Mouse (Mus musculus): ENCODE measurements around the gene Reg2.
"Not testable (repeated sequence)": the region's sequence is repeated elsewhere in the genome, so short reads cannot be mapped to it uniquely, and the experiment has no call there.

Reg2 gene

DNA sequence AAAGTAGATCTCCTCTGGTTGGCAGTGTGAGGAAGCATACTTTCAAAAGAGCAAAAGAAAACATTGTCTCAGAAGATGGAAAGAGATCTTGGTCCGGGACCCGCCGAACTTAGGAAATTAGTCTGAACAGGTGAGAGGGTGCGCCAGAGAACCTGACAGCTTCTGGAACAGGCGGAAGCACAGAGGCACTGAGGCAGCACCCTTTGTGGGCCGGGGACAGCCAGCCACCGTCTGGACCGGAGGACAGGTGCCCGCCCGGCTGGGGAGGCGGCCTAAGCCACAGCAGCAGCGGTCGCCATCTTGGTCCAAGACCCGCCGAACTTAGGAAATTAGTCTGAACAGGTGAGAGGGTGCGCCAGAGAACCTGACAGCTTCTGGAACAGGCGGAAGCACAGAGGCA lies at the start of gene Reg2:
Gene Reg2, plus strand, starts transcription at position 301 of the 400 bp plus-strand sequence.
- not testable (repeated sequence) for DNase-seq

DNA sequence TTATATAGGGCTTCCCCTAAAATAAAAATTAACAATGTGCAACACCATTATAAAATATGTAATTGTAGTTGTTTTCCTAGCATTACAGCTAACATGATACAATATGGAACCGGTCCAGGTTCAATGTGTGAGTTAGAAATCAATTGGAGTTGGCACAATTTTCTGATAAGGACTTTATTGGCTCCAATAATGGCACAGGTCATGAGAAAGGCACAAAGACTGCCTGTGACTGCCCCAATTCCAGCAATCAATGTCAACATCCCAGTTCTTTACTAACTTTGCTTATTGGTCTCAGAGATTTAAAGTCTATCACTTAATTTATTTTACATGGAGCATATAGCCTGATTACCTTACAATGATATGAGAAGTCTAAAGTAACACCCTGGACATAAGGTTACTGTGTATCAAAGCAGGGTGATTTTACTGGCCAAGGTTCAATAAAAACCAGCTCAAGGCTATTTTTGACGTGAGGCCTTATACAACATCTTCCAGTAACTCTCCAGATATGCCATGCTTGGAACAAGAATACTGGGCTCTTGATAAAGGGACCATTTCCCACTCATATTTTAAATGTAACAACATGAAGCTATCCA lies 33.4 kb upstream of the Reg2 start:
- no peak for DNase-seq

DNA sequence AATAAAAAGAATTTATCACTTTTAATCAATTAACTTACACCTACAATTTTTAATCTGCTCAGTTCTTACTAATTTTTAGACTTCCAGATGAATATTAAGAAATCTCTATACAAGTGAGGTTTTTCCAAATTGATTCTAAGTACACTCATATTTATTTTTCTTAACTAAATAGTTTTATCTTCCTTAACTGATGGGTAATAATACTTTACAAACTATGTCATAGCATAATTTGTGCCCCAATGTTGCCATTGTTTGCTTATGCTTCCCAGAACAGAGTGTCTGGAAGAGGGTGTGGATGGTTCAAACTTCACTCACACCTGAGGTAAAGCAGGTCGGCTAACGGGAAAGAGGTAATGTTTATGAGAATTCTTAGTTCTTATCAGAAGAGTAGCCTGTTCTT lies 25.1 kb upstream of the Reg2 start, which contains the start of gene Reg3b:
Gene Reg3b, plus strand, starts transcription at position 301 of the 400 bp plus-strand sequence.
- no peak for DNase-seq

DNA sequence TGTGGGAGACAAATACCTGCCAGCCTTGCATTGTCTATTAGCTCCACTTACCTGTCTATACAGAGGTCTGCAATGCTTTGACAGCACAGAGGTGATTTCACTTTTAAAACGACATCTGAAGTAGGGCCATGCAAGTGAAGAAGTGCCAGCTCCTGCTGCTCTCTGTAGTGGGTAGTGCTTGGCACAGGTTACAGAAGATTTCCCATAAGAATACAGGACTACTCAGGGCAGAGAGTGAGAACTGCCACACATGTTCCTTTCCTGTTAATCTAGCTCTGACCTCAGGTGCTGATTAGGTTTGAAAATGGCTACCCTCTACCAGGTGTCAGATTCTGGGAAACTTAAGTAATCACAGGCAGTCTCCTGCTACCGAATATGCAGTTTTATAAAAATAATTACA lies 16.7 kb upstream of the Reg2 start, which contains the start of gene Reg3d:
Gene Reg3d, minus strand, starts transcription at position 101 of the 400 bp plus-strand sequence.
- no peak for DNase-seq

DNA sequence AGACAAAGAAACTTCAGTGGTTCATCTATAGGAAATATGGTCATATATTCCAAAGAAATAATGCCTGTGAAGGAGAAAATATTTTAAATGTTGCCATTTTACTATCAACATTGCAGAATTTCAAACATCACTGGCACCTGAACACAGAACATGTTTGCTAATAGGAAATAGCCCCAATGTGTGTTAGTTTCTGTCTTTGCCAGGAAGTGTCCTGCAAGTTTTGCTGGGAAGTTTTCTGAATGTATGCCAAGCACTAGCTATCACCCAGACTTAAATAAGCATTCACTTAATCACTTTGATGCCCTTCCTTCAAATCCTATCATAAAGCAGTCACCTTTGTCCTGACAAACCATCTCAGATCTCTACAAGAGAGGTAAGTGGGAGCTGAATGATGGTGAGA lies 15.0 kb upstream of the Reg2 start, which contains the start of gene Reg3a:
Gene Reg3a, plus strand, starts transcription at position 301 of the 400 bp plus-strand sequence.
- no peak for DNase-seq

DNA sequence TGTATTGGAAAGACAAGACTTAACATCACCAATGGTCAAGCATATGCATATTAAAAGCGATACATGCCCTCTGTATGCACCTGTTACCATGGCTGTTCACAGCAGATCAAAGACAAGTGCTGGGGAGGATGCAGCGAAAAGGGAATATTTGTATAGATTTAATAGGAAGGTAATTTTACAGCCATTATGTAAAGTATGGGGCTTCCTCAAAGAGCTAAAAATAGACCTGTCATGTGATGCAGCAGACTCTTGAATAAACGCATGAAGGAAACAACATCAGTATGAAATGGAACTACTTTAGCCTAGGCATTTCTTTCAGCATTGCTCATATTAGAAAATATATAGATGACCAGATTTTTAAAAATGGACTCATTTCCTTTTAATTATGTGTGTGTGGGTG lies 9.8 kb upstream of the Reg2 start:
- DNase-seq, result no peak

DNA sequence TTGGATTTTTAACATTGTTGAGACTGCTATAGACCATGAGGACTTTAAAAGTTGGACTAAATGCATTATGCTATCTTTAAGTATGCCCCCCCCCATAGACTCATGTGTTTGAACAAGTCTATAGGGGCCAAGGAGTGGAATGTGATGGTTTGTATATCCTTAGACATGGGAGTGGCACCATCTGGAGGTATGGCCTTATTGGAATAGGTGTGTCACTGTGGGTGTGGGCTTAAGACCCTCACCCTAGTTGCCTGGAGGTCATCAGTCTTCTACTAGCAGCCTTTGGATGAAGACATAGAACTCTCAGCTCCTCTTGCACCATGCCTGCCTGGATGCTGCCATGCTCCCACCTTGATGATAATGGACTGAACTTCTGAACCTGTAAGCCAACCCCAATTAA lies 27.0 kb downstream of the Reg2 start, which contains the start of gene Reg1:
Gene Reg1, plus strand, starts transcription at position 301 of the 400 bp plus-strand sequence.
- not testable (repeated sequence) for DNase-seq

DNA sequence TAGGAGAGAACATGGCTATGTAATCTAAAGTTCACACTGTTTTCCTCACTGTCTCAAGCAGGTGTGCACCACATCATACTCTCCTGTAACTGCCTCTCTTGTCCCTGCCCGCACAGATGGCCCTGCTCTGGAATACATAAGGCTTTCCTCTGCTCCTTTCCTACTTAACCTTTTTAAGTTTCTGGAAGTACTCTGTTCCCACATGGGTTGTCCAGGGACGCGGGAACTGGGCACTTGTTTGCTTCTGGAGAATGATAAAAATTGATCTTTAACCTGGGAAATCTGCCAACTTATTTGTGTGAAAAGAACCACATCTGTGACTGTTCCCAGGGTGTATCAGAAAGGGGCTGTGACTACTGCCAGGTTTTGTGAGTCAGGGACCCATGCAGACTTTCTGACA lies 30.1 kb downstream of the Reg2 start:
- no peak for DNase-seq

DNA sequence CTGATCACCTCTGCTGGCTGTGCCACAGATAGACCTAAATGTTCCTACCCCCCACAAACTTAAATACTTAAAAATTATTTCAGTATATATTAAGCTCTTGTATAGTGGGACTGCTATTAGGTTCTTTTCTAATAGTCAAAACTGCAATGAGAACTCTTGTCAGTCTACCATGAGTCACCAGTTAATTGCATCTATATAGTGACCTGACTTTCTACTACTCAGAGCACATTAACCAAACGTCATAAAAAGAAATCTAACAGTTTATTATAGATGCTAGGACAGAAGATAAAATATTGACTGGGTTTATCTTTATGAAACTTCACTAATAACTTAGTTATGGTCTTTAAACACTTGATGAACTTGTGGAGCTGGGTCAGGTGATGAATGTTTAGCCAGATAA lies 51.8 kb downstream of the Reg2 start:
- no peak for DNase-seq

DNA sequence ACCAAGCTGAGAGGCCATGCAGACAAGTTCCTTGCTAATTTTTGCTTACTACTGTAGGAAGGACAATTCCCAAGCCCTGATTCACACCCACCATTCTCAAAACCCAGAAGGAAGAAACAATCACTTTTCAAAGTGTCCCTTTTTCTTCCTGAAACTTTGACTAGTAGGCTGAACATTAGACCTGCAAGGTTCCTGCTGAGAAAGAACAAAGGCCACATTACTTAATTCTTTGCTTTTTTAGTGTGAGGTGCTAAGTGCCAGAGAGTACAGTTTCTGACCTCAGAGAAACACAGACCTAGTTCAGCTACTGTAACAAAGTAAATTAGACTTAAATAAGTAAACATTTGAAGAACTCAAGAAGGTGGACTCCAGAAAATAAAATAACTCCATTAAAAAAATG lies 53.0 kb downstream of the Reg2 start:
- no peak for DNase-seq

DNA sequence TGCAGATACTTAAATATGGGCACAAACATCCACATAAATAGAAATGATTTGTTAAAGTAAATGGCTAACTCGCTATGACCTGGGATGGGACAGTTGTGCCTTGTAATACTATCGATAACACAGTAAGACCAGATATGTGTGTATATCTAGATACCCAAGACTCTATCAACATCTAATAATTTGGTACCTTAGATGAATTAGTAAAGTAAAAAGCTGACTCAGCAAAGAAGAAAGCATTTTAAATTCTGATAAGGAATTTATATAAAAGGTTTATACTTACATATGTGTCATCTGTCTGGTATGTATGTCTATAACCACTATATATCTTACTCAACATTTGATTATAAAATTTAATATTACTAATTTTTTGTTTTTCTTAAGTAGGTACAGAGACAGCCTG lies 57.4 kb downstream of the Reg2 start:
- no peak for DNase-seq
